Mouse (Mus musculus) stomach, postnatal 0 days (tissue): ENCODE data around the gene S100a4. TPM values are rescaled to one million over a fixed set of nuclear protein-coding genes. Genes with fewer than 3 reads are reported as not detected.

Source experiments
- ATAC-seq: fragments of 200-750 bp; cut with Nextera tagmentation; 2 replicates; pipeline ENCODE4 v1.8.0; 2017; ENCODE audit not compliant: low FRiP score, low TSS enrichment
- DNase-seq: peaks from one replicate; pipeline ENCODE4 v3.0.0-alpha.2; 2016; ENCODE audit warnings: low spot score
- H3K27ac ChIP-seq: fragments of 300-500 bp; sonication (generic); replicated peaks from 2 replicates; pipeline ENCODE4 v1.5.1; 2014; ENCODE audit warnings: mild to moderate bottlenecking, control low read depth
- H3K27me3 ChIP-seq: fragments of 300-500 bp; sonication (generic); 2 replicates; pipeline ENCODE4 v1.6.1; 2014; ENCODE audit warnings: low read length; ENCODE audit not compliant: control insufficient read depth, insufficient read depth
- H3K36me3 ChIP-seq: fragments of 300-500 bp; sonication (generic); 2 replicates; pipeline ENCODE4 v1.6.1; 2014; ENCODE audit warnings: low read length, mixed read lengths; ENCODE audit not compliant: control insufficient read depth, insufficient read depth
- H3K4me1 ChIP-seq: fragments of 300-500 bp; sonication (generic); replicated peaks from 2 replicates; pipeline ENCODE4 v1.6.1; 2014; ENCODE audit warnings: antibody characterized with exemption; ENCODE audit not compliant: control insufficient read depth, insufficient read depth
- H3K4me2 ChIP-seq: fragments of 300-500 bp; sonication (generic); replicated peaks from 2 replicates; pipeline ENCODE4 v1.6.1; 2014; ENCODE audit warnings: low read depth, mild to moderate bottlenecking, control low read depth, moderate library complexity
- H3K4me3 ChIP-seq: fragments of 300-500 bp; sonication (generic); 2 replicates; pipeline ENCODE4 v1.5.1; 2014; ENCODE audit warnings: low read depth, low read length, control low read depth
- H3K9ac ChIP-seq: fragments of 300-500 bp; sonication (generic); 2 replicates; pipeline ENCODE4 v1.6.1; 2014; ENCODE audit warnings: mild to moderate bottlenecking, low read length, control low read depth, mixed read lengths
- H3K9me3 ChIP-seq: fragments of 300-500 bp; sonication (generic); 2 replicates; pipeline ENCODE4 v1.6.1; 2016; ENCODE audit warnings: low read length; ENCODE audit not compliant: control insufficient read depth
- CTCF ChIP-seq: IDR thresholded peaks from 2 replicates; pipeline ENCODE4 v1.5.1; 2016; ENCODE audit warnings: antibody characterized with exemption, low read depth, mild to moderate bottlenecking, moderate library complexity
- EP300 ChIP-seq: optimal IDR thresholded peaks from 2 replicates; pipeline ENCODE3; 2016; ENCODE audit warnings: antibody characterized with exemption
- WGBS: fragments of 180-500 bp; shearing (Covaris S2); extraction: QIAGEN DNeasy Blood & Tissue Kit; methylation state at CpG from one replicate; pipeline ENCODE4 v1.1.7; 2014; 5-methylcytosine and 5-hydroxymethylcytosine counted together
- polyA plus RNA-seq: library from polyadenylated mRNA; unstranded; fragments of >200 nt; fragmentation: Nextera tagmentation; extraction: Ambion mirVana; gene quantifications from 2 replicates; pipeline ENCODE4 v1.2.1, GENCODE M21; 2015

S100a4 gene
- polyA plus RNA-seq, 1 experiment from 2014 or later, result 17.4 TPM

DNA sequence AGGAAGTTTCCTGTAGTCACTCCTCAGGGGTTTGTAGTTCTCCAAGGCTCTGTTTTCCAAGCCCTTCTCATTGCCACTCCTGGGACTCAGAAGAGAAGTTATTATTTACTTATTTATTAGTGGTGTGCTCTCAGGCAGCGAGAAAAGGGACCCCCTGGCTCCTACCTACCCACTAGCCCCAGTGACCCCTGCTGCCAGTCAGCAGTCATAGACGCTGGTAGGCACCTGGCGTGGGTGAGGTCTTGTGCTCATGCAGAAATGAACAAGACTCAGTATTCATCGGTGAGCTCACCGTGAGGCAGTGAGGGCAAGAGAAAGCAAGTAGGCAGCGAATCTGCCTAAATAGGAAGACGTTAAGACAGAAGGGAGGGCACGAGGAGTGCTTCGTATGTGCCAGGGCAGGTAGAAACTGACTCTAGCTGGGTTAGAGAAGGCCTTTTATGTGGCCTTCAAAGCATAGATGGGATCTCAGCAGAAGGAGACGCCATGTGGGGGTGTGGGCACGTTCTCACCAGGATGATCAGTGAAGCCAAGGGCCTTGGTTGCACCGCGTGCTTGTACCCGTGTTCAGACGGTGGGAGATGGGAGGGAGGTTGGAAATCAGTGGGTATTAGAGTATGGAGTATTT is 17.4 kb upstream of the S100a4 start:
- TF ChIP-seq CTCF, result no peak
- TF ChIP-seq EP300, result no peak
- no peak overlapping the region for H3K4me2 ChIP-seq
- no peak for DNase-seq
- no peaks in the 10 kb centered on the region for H3K27me3 ChIP-seq
- ATAC-seq, result no peak
- peaks cover 5% of the 10 kb centered on the region for H3K4me1 ChIP-seq
- H3K4me3 ChIP-seq, result no peak overlapping the region
- peak overlapping the region; percentile 97 for H3K27ac ChIP-seq
- no peaks in the 10 kb centered on the region for H3K9me3 ChIP-seq
- 70% methylated on average over 15 of the region's 15 CpGs for WGBS
- no peaks in the 10 kb centered on the region for H3K36me3 ChIP-seq
- H3K9ac ChIP-seq, result peak overlapping the region; percentile 47; the same call in 1 of the 2 replicates

GRCm38 (mm10) chr3:90586906-90587305 is 16.7 kb upstream of the S100a4 start:
- 33% methylated on average over 10 of the region's 10 CpGs for WGBS
- no peak overlapping the region for H3K4me2 ChIP-seq
- peak overlapping the region; percentile 97 for H3K27ac ChIP-seq
- ATAC-seq (peak; percentile 87), DNase-seq (peak; percentile 94)
- no peaks in the 10 kb centered on the region for H3K9me3 ChIP-seq
- no peak overlapping the region for H3K4me3 ChIP-seq
- H3K9ac ChIP-seq, result no peak overlapping the region
- peaks cover 5% of the 10 kb centered on the region for H3K4me1 ChIP-seq
- no peaks in the 10 kb centered on the region for H3K27me3 ChIP-seq
- TF ChIP-seq EP300 (no peak), CTCF (peak; percentile 26; the same call in 1 of the 2 replicates)
- no peaks in the 10 kb centered on the region for H3K36me3 ChIP-seq

- H3K27me3 ChIP-seq, result no peaks in the 10 kb centered on the region
- ATAC-seq, result peak; percentile 54
- no peaks in the 10 kb centered on the region for H3K36me3 ChIP-seq
- no peak overlapping the region for H3K4me3 ChIP-seq
- H3K4me1 ChIP-seq, result peaks cover 5% of the 10 kb centered on the region
- DNase-seq, result peak; percentile 47
- no peak overlapping the region for H3K9ac ChIP-seq
- H3K4me2 ChIP-seq, result no peak overlapping the region
- WGBS, result 67% methylated on average over 14 of the region's 14 CpGs
- no peaks in the 10 kb centered on the region for H3K9me3 ChIP-seq
- H3K27ac ChIP-seq, result peak overlapping the region; percentile 97
- TF ChIP-seq CTCF (no peak), EP300 (no peak)
Observed at GRCm38 (mm10) chr3:90587361-90588101, 16.0 kb upstream of the S100a4 start.

DNA sequence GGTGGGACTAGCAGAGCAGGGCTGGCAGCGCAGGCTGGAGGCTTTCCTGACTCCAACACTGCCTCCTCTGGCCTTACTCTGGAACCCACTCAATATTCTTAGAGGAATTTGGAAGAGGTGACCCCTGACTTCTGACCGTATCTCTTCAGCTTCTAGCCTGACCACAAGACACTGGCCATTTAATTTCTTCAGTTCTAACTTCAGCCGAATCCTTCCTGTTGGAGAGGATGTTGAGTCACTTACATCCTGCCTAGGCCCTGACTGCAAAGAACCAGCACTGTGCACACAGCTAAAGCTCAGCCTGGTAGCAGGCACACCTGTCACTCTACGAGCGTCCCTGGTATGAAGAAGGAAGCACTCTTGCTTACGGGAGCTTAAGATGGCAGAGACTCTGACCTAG is 14.2 kb upstream of the S100a4 start:
- no peak overlapping the region for H3K4me2 ChIP-seq
- H3K4me1 ChIP-seq, result peaks cover 5% of the 10 kb centered on the region
- peak overlapping the region; percentile 77 for H3K27ac ChIP-seq
- TF ChIP-seq CTCF, result no peak
- no peak for TF ChIP-seq EP300
- ATAC-seq, result no peak
- no peak overlapping the region for H3K4me3 ChIP-seq
- DNase-seq, result no peak
- H3K9ac ChIP-seq, result no peak overlapping the region
- no peaks in the 10 kb centered on the region for H3K36me3 ChIP-seq
- no peaks in the 10 kb centered on the region for H3K27me3 ChIP-seq
- H3K9me3 ChIP-seq, result no peaks in the 10 kb centered on the region
- whole genome bisulfite sequencing, result 69% methylated on average over 6 of the region's 6 CpGs

- DNase-seq (no peak), ATAC-seq (no peak)
- Histone ChIP-seq H3K27me3 (no peaks in the 10 kb centered on the region), H3K4me3 (no peak within 1 kb of the TSS), H3K36me3 (no peaks in the 10 kb centered on the region), H3K27ac (peak within 1 kb of the TSS; percentile 77), H3K4me1 (peaks cover 5% of the 10 kb centered on the region), H3K9ac (no peak within 1 kb of the TSS), H3K9me3 (no peaks in the 10 kb centered on the region), H3K4me2 (no peak within 1 kb of the TSS)
- TF ChIP-seq CTCF (no peak), EP300 (no peak)
- 81% methylated on average over 8 of the region's 8 CpGs for WGBS
Observed at GRCm38 (mm10) chr3:90589947-90590346, 13.6 kb upstream of the S100a4 start, which contains the start of gene S100a2. S100a2 (plus strand) TSS chr3:90590247.

- DNase-seq, result no peak
- TF ChIP-seq EP300, result no peak
- no peaks in the 10 kb centered on the region for H3K4me1 ChIP-seq
- no peak overlapping the region for H3K4me2 ChIP-seq
- H3K27me3 ChIP-seq, result no peaks in the 10 kb centered on the region
- H3K36me3 ChIP-seq, result no peaks in the 10 kb centered on the region
- no peak overlapping the region for H3K27ac ChIP-seq
- WGBS, result 85% methylated on average over 1 of the region's 1 CpGs
- no peak overlapping the region for H3K4me3 ChIP-seq
- no peak for ATAC-seq
- H3K9ac ChIP-seq, result no peak overlapping the region
- no peaks in the 10 kb centered on the region for H3K9me3 ChIP-seq
Observed at GRCm38 (mm10) chr3:90594466-90594865, 9.1 kb upstream of the S100a4 start.
